Mouse (Mus musculus) kidney, postnatal 0 days (tissue): Measurements from ENCODE around the gene Pcyt2. TPM values are rescaled to one million over a fixed set of nuclear protein-coding genes. Genes with fewer than 3 reads are reported as not detected.
A peak's percentile ranks its signal among the peaks of the same experiment; 100 is the strongest.

Experiments used
- ATAC-seq: fragments of 200-750 bp; cut with Nextera tagmentation; replicated peaks from 2 replicates; pipeline ENCODE4 v1.8.0; 2017; ENCODE audit warnings: low read depth, moderate number of reproducible peaks, moderate TSS enrichment, moderate library complexity; ENCODE audit not compliant: low FRiP score
- DNase-seq: peaks from one replicate; pipeline ENCODE4 v3.0.0-alpha.2; 2016; ENCODE audit warnings: low spot score
- H3K27ac ChIP-seq: fragments of 300-500 bp; sonication (generic); 2 replicates; pipeline ENCODE4 v1.5.1; 2014; ENCODE audit warnings: mild to moderate bottlenecking
- H3K27me3 ChIP-seq: fragments of 300-500 bp; sonication (generic); 2 replicates; pipeline ENCODE4 v1.6.1; 2014; ENCODE audit warnings: low read length, mixed read lengths; ENCODE audit not compliant: insufficient read depth
- H3K36me3 ChIP-seq: fragments of 300-500 bp; sonication (generic); 2 replicates; pipeline ENCODE4 v1.6.1; 2014; ENCODE audit warnings: low read length, mixed read lengths; ENCODE audit not compliant: insufficient read depth
- H3K4me1 ChIP-seq: fragments of 300-500 bp; sonication (generic); replicated peaks from 2 replicates; pipeline ENCODE4 v1.6.1; 2014; ENCODE audit warnings: antibody characterized with exemption, low read length, mixed read lengths; ENCODE audit not compliant: insufficient read depth
- H3K4me2 ChIP-seq: fragments of 300-500 bp; sonication (generic); 2 replicates; pipeline ENCODE4 v1.6.1; 2014; ENCODE audit warnings: mild to moderate bottlenecking, low read length, moderate library complexity, mixed read lengths
- H3K4me3 ChIP-seq: fragments of 300-500 bp; sonication (generic); replicated peaks from 2 replicates; pipeline ENCODE4 v1.5.1; 2014; ENCODE audit warnings: low read depth, low read length
- H3K9ac ChIP-seq: fragments of 300-500 bp; sonication (generic); 2 replicates; pipeline ENCODE4 v1.6.1; 2014; ENCODE audit warnings: low read depth, low read length
- H3K9me3 ChIP-seq: fragments of 300-500 bp; sonication (generic); replicated peaks from 2 replicates; pipeline ENCODE4 v1.6.1; 2016; ENCODE audit warnings: low read length, inconsistent platforms, mixed read lengths
- CTCF ChIP-seq: IDR thresholded peaks from 2 replicates; pipeline ENCODE4 v1.5.1; 2016; ENCODE audit warnings: antibody characterized with exemption, low read depth, mild to moderate bottlenecking, moderate library complexity
- WGBS: fragments of 180-500 bp; shearing (Covaris S2); extraction: QIAGEN DNeasy Blood & Tissue Kit; methylation state at CpG from one replicate; pipeline ENCODE4 v1.1.7; 2014; 5-methylcytosine and 5-hydroxymethylcytosine counted together
- polyA plus RNA-seq: library from polyadenylated mRNA; unstranded; fragments of >200 nt; fragmentation: Nextera tagmentation; extraction: Ambion mirVana; gene quantifications from 2 replicates; pipeline ENCODE4 v1.2.1, GENCODE M21; 2015

Pcyt2 gene
- polyA plus RNA-seq, 1 experiment from 2014 or later = 116 TPM

DNA sequence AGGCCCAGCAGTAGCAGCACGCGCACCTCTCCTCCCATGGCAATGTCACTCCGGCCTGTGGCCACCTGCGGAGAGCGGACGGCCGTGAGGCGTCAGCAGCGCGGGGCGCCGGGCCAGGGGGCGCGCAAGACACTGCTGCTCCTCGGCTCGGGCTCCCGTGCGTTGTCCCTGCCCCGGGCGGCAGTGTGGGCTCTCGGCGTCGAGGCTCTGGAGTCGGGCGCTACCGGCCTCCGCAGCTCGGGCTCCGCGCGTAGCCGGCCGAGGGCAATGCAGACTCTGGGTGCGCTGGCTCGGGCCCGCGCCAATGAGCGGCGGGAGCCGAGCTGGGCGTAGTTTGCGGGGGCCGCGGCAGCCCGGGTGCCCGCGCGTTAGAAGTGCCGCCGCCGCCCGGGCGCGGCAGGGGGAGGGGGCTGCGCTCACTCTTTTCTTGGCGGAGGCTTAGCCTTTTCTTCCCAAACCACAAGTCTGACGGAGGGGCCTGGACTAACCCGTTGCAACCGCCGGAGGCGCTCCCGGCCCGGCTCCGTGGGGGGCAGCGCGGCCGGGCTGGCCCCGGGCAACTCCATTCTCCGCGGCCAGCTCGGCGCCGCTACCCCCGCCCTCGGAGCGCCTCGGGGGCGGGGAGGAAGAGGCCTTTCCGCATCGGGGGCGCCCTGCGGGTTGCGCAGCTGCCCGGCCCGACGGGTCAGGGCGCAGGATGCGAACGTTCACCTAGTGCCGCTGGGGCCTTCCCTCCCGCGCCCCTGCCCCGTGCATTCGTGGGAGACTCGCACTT is 42.8 kb upstream of the Pcyt2 start:
- Histone ChIP-seq H3K9me3 (no peaks in the 10 kb centered on the region), H3K9ac (peak overlapping the region; percentile 52), H3K4me2 (peak overlapping the region; percentile 71), H3K27me3 (peaks cover 32% of the 10 kb centered on the region), H3K36me3 (no peaks in the 10 kb centered on the region), H3K27ac (no peak overlapping the region), H3K4me3 (peak overlapping the region; percentile 47), H3K4me1 (peaks cover 4% of the 10 kb centered on the region; the same call in 1 of the 2 replicates)
- peak; percentile 18; the same call in 1 of the 2 replicates for TF ChIP-seq CTCF
- DNase-seq (peak; percentile 61), ATAC-seq (peak; percentile 78)
- WGBS = under 1% methylated on average over 86 of the region's 95 CpGs

DNA sequence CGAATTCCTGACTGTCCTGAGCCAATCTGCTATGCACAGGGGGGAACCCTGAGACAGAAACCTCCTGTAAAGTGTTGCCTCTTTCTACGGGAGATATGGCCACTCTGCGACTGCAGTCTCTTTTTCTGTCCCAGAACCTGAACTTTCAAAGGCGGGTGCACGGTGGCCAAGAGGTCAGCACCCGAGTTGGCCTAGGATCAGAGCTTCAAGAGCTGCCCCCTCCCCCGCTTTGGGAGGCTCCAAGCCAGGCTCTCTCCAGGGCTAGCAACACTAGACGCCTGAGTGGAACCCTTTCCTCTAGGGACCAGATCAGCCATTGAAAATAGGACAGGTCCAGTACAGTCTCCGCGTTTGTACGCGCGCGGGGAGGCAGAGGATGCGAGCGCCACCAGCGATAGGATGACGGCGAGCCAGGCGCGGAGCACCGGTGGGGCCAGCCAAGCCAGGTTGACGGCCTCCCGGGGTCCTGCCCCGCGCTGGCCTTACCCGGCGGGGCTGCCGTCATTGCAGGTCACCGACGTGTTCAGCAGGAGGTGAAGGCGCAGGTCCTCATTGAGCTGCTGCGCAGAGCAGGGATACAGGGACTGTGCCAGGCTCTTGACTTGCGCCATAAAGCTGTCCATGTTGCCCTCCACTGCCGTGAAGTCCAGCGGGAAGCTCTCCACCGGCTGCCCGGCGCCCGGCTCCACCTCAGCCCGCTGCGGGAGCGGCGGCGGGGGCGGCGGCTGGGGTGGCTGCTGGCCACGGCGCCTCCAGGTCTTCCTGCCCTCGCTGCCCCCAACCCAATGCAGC is 42.0 kb upstream of the Pcyt2 start:
- H3K4me1 ChIP-seq = peaks cover 4% of the 10 kb centered on the region; the same call in 1 of the 2 replicates
- H3K27me3 ChIP-seq = peaks cover 32% of the 10 kb centered on the region
- no peaks in the 10 kb centered on the region for H3K9me3 ChIP-seq
- TF ChIP-seq CTCF = no peak
- H3K36me3 ChIP-seq = no peaks in the 10 kb centered on the region
- 2% methylated on average over 50 of the region's 50 CpGs for WGBS
- peak; percentile 12; the same call in 1 of the 2 replicates for ATAC-seq
- H3K4me3 ChIP-seq = peak overlapping the region; percentile 47
- H3K27ac ChIP-seq = no peak overlapping the region
- DNase-seq = no peak
- no peak overlapping the region; the same call in 1 of the 2 replicates for H3K9ac ChIP-seq
- peak overlapping the region; percentile 71 for H3K4me2 ChIP-seq

DNA sequence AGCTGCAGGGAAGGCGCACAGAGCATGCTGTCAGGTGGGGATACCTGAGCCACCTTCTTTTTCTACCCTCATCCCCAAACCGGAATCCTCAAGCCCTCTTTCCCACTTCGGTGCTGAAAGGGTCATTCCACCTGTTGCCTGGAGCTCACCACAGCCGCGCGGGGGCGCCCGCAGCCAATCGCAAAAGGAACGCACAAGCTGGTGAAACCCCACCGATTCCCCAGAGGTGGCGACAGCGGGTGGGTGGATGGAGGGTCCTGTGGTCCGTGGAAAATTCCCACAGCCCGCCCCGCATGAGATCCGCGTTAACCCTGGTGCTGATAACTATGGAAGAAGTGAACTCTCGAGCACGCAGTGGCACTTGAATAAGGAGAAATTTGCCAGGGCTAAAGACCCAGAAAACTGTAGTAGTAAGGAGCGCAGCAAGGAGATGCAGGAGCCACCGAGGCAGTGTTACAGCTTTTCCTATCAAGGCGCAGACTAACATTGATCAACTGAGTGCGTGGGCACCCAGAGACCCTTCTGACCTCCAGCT is 41.2 kb upstream of the Pcyt2 start:
- ATAC-seq (no peak), DNase-seq (peak; percentile 81)
- no peaks in the 10 kb centered on the region for H3K36me3 ChIP-seq
- TF ChIP-seq CTCF = peak; percentile 92
- no peak overlapping the region for H3K27ac ChIP-seq
- 1% methylated on average over 24 of the region's 24 CpGs for WGBS
- peak overlapping the region; percentile 23 for H3K4me2 ChIP-seq
- H3K9me3 ChIP-seq = no peaks in the 10 kb centered on the region
- peak overlapping the region; percentile 47; the same call in 1 of the 2 replicates for H3K4me3 ChIP-seq
- no peak overlapping the region for H3K9ac ChIP-seq
- H3K27me3 ChIP-seq = peaks cover 32% of the 10 kb centered on the region
- peaks cover 4% of the 10 kb centered on the region; the same call in 1 of the 2 replicates for H3K4me1 ChIP-seq

GRCm38 (mm10) chr11:120657301-120657700 is 39.6 kb upstream of the Pcyt2 start:
- Histone ChIP-seq H3K36me3 (no peaks in the 10 kb centered on the region), H3K9ac (no peak overlapping the region), H3K4me2 (no peak overlapping the region), H3K9me3 (no peaks in the 10 kb centered on the region), H3K27ac (no peak overlapping the region), H3K4me3 (no peak overlapping the region), H3K4me1 (peaks cover 4% of the 10 kb centered on the region; the same call in 1 of the 2 replicates), H3K27me3 (peaks cover 32% of the 10 kb centered on the region)
- ATAC-seq = no peak
- 91% methylated on average over 4 of the region's 4 CpGs for WGBS
- no peak for TF ChIP-seq CTCF
- no peak for DNase-seq

- no peak for ATAC-seq
- peaks cover 7% of the 10 kb centered on the region for H3K27me3 ChIP-seq
- no peak overlapping the region for H3K9ac ChIP-seq
- H3K4me3 ChIP-seq = no peak overlapping the region
- no peak overlapping the region for H3K4me2 ChIP-seq
- 73% methylated on average over 3 of the region's 3 CpGs for WGBS
- H3K4me1 ChIP-seq = no peaks in the 10 kb centered on the region
- H3K36me3 ChIP-seq = no peaks in the 10 kb centered on the region
- no peak for TF ChIP-seq CTCF
- H3K27ac ChIP-seq = no peak overlapping the region
- no peaks in the 10 kb centered on the region for H3K9me3 ChIP-seq
- DNase-seq = no peak
Measured at GRCm38 (mm10) chr11:120654741-120655140, 37.0 kb upstream of the Pcyt2 start.

GRCm38 (mm10) chr11:120651872-120652271 is 34.1 kb upstream of the Pcyt2 start:
- Histone ChIP-seq H3K9me3 (no peaks in the 10 kb centered on the region), H3K36me3 (no peaks in the 10 kb centered on the region), H3K9ac (no peak overlapping the region), H3K4me1 (peaks cover 5% of the 10 kb centered on the region), H3K4me2 (no peak overlapping the region), H3K27me3 (no peaks in the 10 kb centered on the region), H3K4me3 (no peak overlapping the region), H3K27ac (no peak overlapping the region)
- 85% methylated on average over 3 of the region's 3 CpGs for WGBS
- no peak for DNase-seq
- ATAC-seq = no peak
- peak; percentile 42 for TF ChIP-seq CTCF
